Mouse (Mus musculus) midbrain, embryonic 10.5 days (tissue): ENCODE results near the gene Olfr745. TPM values are rescaled to one million over a fixed set of nuclear protein-coding genes. Genes with fewer than 3 reads are reported as not detected.

ENCODE experiments used
- DNase-seq: peaks from one replicate; pipeline ENCODE4 v3.0.0-alpha.2; 2017; ENCODE audit warnings: low spot score
- H3K27ac ChIP-seq: fragments of 300-500 bp; sonication (generic); replicated peaks from 2 replicates; pipeline ENCODE4 v1.5.1; 2016; ENCODE audit warnings: mild to moderate bottlenecking
- H3K27me3 ChIP-seq: fragments of 300-500 bp; sonication (generic); 2 replicates; pipeline ENCODE4 v1.6.1; 2016; ENCODE audit warnings: low read depth, mild to moderate bottlenecking; ENCODE audit not compliant: poor library complexity, severe bottlenecking
- H3K36me3 ChIP-seq: fragments of 300-500 bp; sonication (generic); 2 replicates; pipeline ENCODE4 v1.6.1; 2016; ENCODE audit warnings: mild to moderate bottlenecking, moderate library complexity
- H3K4me1 ChIP-seq: fragments of 300-500 bp; sonication (generic); 2 replicates; pipeline ENCODE4 v1.6.1; 2016
- H3K4me3 ChIP-seq: fragments of 300-500 bp; sonication (generic); 2 replicates; pipeline ENCODE4 v1.5.1; 2016; ENCODE audit warnings: mild to moderate bottlenecking, moderate library complexity
- H3K9me3 ChIP-seq: fragments of 300-500 bp; sonication (generic); replicated peaks from 2 replicates; pipeline ENCODE4 v1.6.1; 2016; ENCODE audit warnings: mild to moderate bottlenecking
- WGBS: fragments of 180-500 bp; shearing (Covaris S2); methylation state at CpG from one replicate; pipeline ENCODE4 v1.1.7; 2016; 5-methylcytosine and 5-hydroxymethylcytosine counted together
- polyA plus RNA-seq: library from polyadenylated mRNA; unstranded; fragments of >200 nt; fragmentation: Nextera tagmentation; extraction: Ambion mirVana; gene quantifications from 2 replicates; pipeline ENCODE4 v1.2.1, GENCODE M21; 2016

Gene Olfr745
- not detected in 2 replicates for polyA plus RNA-seq

GRCm38 (mm10) chr14:50639088-50639487, at the start of gene Olfr745:
TSS of gene Olfr745 (plus strand) at chr14:50639388.
- Histone ChIP-seq H3K27me3 (no peaks in the 10 kb centered on the region), H3K27ac (no peak within 1 kb of the TSS), H3K4me1 (no peaks in the 10 kb centered on the region), H3K36me3 (no peaks in the 10 kb centered on the region), H3K9me3 (0 out of 2 replicates have a peak, but pooled peaks cover 3% of the 10 kb centered on the region), H3K4me3 (no peak within 1 kb of the TSS)
- 89% methylated on average over 2 of the region's 2 CpGs for WGBS
- DNase-seq, result no peak

- Histone ChIP-seq H3K36me3 (no peaks in the 10 kb centered on the region), H3K27ac (no peak within 1 kb of the TSS), H3K4me3 (no peak within 1 kb of the TSS), H3K27me3 (no peaks in the 10 kb centered on the region), H3K9me3 (peaks cover 14% of the 10 kb centered on the region; the same call in 1 of the 2 replicates), H3K4me1 (no peaks in the 10 kb centered on the region)
- 87% methylated on average over 2 of the region's 2 CpGs for WGBS
- DNase-seq, result no peak
Measured at GRCm38 (mm10) chr14:50614579-50614978, 24.6 kb upstream of the Olfr745 start, which contains the start of gene Olfr744. TSS of gene Olfr744 (plus strand) at chr14:50614879.

DNA sequence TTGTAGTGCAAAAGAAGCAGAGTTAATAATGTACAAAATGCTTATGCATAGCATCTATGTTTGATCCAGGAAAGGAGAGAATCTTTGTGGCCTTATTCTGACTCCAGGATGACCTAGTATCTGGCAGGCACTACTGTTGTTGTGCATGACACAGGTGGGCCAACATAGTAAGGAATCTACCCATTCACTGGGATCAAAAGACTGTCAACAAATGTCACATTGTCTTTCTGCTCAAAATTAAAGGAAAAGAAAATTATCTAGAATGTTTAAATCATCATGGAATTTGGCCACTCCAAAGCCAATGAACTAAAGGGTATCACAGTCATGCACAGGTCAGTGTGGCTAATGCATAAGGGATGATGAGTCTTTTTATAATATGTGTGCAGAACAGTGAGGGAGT, 7.6 kb downstream of the Olfr745 start, which contains the start of gene Olfr746:
Gene Olfr746, plus strand, starts transcription at position 301 of the 400 bp plus-strand sequence.
- no peaks in the 10 kb centered on the region for H3K36me3 ChIP-seq
- no peak within 1 kb of the TSS for H3K27ac ChIP-seq
- DNase-seq, result no peak
- H3K9me3 ChIP-seq, result 0 out of 2 replicates have a peak, but pooled peaks cover 5% of the 10 kb centered on the region
- no peaks in the 10 kb centered on the region for H3K4me1 ChIP-seq
- H3K27me3 ChIP-seq, result no peaks in the 10 kb centered on the region
- H3K4me3 ChIP-seq, result no peak within 1 kb of the TSS

DNA sequence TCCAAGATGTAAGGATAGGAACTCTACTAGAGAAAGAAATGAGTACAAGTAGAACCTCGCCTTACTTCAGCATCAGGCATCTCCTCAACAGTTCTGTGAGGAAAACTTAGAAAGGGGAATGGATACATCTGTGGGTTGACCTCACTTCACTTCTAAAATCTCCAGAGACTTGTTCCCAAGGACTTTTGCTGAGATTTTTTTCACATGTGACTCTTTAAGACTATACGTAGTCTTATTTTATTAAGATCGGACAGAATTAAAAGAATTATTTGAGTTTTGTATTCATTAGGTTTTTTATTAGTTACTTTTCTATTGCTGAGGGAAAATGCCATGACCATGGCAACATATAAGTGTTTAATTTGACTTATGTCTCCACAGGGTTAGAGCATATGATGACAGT, 53.9 kb downstream of the Olfr745 start, which contains the start of gene Olfr747:
Gene Olfr747, minus strand, starts transcription at position 101 of the 400 bp plus-strand sequence.
- Histone ChIP-seq H3K36me3 (no peaks in the 10 kb centered on the region), H3K4me1 (no peaks in the 10 kb centered on the region), H3K27ac (no peak within 1 kb of the TSS), H3K4me3 (no peak within 1 kb of the TSS), H3K9me3 (no peaks in the 10 kb centered on the region), H3K27me3 (no peaks in the 10 kb centered on the region)
- 94% methylated on average over 3 of the region's 3 CpGs for WGBS
- DNase-seq, result no peak

Other genes with a start within 250 kb of the Olfr745 start
- gene Olfr738, start 231.8 kb upstream of the Olfr745 start, polyA plus RNA-seq, result not detected in 2 replicates
- gene Olfr739, start 220.8 kb upstream of the Olfr745 start, polyA plus RNA-seq, result not detected in 2 replicates
- not detected in 2 replicates for gene Olfr740, start 193.8 kb upstream of the Olfr745 start, polyA plus RNA-seq
- not detected in 2 replicates for gene Olfr741, start 166.7 kb upstream of the Olfr745 start, polyA plus RNA-seq
- gene Olfr742, start 135.8 kb upstream of the Olfr745 start, polyA plus RNA-seq, result not detected in 2 replicates
- not detected in 2 replicates for gene Olfr743, start 117.5 kb upstream of the Olfr745 start, polyA plus RNA-seq
- not detected in 2 replicates for gene Olfr744, start 24.5 kb upstream of the Olfr745 start, polyA plus RNA-seq
- gene Olfr746, start 7.7 kb downstream of the Olfr745 start, polyA plus RNA-seq, result not detected in 2 replicates
- gene Olfr747, start 53.8 kb downstream of the Olfr745 start, polyA plus RNA-seq, result not detected in 2 replicates
- gene Olfr748, start 68.0 kb downstream of the Olfr745 start, polyA plus RNA-seq, result not detected in 2 replicates
- gene Olfr749, start 105.7 kb downstream of the Olfr745 start, polyA plus RNA-seq, result not detected in 2 replicates
- 116 and 127 TPM in 2 replicates for gene Ttc5, start 146.1 kb downstream of the Olfr745 start, polyA plus RNA-seq
- gene Ccnb1ip1, start 168.3 kb downstream of the Olfr745 start, polyA plus RNA-seq, result not detected in 2 replicates
- 70.3 and 74.5 TPM in 2 replicates for gene Parp2, start 168.5 kb downstream of the Olfr745 start, polyA plus RNA-seq
- 3.9 and 5.0 TPM in 2 replicates for gene Tep1, start 231.2 kb downstream of the Olfr745 start, polyA plus RNA-seq